Mouse (Mus musculus): ENCODE results near the gene Immp2l.

Immp2l gene

DNA sequence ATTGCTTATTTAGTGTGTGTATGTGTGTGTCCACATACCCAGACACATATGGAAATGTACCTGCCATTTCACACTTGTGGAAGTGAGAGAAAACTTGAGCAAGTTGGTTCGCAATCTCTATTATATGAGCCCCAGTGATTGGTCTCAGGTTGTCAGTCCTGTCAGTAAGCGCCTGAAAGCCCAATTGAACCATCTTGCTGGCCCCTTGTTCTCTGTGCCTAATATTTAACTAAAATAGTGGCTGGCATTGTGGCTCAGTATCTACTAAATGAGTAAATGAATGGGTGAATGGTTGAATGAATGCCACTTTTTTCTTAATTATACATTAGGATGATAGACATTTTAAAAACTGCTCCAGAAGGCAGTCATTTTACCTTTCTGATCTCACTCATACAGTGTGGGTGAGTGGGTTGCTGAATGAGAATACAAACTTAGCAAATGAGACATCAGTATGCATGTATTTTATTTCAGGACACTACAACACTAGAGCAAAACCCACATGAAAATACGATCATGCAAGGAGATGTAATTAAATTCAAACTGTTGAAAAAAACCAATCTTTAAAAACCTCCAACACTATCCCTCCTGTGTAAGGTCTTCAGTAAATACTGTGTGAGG, 444.6 kb downstream of the Immp2l start:
- DNase-seq, result no peak

DNA sequence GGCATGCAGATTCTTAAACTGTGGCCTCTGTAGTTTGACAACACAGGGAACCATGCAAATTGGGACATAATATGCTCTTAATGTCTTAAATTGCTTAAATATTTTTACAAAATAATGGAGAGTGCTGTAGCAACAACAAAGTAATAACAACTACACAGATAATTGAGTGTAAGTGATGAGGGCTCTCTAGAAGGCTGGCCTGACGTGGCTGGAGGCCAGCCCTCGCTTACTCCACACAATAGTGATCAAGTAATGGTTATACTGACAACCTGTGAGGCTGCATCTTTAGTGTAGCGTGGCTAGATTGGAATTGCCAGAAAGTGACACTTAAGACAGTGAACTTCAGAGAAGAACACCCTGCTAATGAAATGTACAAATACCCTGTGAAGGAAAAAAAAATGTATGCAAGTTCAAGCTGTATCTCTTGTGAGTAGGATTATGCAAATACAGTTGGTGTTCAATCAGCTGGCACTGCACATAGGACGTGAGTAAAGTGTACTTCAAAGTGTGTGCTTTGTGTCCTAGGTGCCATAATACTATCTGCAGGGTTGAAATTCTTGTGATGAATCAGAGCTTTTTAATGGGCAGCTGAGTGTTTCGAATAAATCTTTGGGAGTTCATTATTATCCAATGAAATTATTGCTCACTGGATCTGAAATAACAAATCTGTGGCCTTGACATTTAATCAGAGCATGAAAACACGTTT, 445.4 kb downstream of the Immp2l start:
- peak; percentile 15 for DNase-seq

DNA sequence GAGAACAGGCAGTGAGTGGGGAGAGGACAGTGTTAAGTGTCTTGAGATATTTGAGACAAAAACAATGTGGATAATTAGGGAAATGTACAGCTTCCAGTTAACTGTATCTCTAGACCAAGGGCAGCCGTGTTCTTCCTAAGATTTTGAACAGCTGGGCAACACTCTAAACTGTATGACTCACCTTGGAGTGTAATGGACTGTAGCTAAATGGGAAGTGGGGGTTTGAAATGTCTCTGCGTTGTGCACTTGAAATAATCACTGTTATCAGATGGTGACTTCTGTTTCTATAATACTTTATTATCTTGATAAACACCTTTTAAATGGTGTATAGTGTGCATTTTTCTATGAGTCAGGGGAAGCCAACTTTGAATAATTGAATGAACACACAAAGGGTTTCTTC, 457.6 kb downstream of the Immp2l start:
- DNase-seq, result no peak

DNA sequence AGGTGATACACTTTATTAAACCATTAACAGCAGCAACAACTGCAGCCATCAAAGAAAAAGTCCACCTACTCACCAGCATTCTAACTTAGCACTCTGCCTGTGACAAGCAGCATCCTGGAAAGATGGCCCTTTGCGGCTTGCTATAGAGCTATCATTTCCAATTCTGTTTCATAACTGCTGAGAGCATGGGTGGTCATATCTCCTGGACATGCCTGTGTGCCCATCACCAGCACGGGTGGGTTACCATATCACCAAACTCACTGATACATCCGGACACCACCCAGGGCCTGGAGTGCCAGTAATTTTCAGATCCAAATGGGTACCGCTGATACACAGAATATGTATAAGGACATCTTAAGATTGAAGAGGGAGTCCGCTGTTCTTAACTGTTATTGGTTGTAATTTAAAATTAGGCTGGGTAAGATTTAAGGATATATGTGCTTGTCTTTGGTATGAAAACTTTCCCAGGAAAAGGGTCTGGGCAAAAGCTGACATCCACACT, 459.3 kb downstream of the Immp2l start:
- peak; percentile 12 for DNase-seq

DNA sequence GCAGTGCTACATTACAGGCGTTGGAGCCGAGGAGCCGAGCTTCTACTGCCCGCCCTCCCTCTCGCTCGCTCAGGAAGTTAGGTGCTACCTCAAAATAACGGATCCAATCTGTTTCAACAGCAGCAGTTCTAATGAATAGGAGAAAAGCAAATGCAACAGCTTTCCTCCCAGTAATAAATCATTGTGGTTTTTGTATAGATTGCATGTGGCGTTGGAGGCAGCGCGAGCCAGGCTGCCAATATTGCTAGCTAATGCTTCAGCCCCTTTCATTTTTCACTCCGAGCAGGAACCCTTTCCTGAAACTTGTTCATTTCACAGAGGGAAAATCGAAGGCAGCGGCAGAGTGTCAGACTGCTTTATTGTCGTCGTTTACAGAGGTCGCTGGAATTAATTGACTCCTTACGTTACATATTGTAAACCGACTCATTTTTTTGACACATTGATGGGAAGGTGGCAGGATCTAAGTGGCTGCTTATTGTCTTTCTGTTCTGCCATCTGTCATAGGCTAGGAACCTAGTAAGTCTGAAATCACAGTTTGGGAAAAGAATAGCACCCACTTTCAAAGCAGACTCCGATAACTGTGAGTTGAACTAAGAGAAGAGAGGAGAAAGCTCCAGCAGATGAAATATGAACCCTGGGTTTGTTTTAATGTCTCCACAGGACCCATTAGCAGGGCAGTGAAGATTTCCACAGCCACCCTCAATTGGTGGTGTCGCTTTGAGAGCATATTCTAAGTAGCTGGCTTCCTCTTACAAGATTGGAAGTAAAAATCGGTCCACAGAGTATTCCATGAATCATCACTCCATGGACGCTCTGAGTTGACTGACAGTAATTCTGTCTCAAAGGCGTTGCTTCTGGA, 459.9 kb downstream of the Immp2l start:
- DNase-seq, result peak; percentile 49

DNA sequence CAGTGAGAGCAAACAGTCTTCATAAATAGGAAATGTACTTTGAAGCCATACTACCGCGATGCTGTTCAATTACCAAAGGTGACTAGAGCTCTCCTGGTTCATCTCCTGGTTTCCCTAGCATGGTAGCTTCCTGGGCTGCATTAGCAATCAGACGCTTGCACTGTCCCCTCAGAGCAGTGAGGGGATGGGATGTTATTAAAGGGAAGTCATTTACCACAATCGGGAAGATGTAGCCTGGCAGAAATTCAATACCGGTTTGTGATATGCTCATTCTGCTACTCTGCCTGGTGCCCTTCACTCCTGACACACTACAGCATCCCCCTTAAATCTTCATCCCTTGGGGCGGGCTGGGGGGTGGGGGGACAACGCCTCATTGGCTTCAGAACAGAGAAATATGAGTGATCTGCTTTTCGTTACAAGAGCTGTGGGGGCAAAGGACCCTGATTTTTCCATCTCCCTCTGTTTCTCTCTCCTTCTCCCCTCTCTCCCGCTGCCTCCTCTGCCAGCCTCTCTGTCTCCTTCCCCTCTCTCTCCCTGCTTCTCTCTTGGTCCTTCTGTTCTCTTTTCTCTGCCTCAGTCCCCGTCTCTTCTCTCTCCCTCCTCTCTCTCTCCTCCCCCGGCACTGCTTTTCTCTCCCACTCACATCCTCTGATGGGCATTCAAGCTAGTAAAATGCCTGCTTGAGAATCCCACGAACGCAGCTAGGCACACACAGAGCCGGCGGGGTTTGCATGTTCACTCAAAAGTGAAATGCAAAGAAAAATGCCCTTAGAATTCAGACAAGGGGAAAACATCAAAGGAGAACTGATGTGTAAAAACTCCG, 461.0 kb downstream of the Immp2l start:
- DNase-seq, result peak; percentile 73

DNA sequence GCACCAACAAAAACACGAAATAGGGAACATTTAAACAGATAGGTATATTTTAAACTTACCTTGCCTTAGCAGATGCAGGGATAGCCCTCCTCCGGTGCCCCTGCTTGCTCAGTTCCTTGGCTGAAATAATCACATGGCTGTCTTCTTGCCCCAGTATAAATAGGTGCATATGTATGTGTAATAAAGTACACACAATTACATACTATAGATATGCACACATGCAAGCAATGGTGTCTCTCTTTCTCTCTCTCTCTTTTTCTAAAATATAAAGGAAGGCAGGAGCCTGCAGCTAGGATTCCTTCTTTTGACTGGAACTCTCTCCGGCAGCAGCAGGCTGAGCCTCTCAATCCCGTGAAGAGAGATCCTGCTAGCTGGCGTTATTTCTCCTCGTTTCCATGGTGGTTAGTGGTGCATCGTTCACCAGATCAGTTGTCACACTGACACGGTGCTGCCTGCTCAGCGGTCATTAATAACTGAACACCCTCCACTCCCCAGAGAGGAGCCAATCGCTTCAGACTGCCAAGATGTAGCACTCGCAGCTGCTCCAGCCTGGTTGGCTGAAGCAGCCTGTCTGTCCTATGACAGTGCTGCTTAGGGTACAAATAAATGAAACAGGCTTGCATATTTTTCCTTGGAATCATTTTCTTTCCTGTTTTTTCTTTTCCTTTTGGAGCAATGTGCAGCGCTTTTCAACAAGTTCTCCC, 461.8 kb downstream of the Immp2l start:
- peak; percentile 87 for DNase-seq

DNA sequence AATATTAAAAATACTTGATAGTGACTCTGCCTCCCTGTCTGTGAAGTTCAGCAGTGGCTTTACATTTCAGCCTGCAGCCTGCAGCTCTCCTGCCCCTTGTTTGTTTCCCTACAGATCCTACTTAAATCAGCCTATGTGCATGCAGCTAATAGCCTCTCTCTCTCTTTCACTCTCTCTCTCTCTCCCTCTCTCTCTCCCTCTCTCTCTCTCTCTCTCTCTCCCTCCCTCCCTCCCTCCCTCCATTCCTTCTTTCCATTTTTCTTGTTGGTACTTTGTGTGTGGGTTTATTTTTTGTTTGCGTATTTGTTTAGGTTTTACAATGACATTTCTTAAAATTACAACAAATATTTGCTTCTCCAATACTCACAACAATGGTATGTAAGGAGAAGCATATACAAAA, 462.4 kb downstream of the Immp2l start, which contains the start of gene Lrrn3:
TSS of gene Lrrn3 (minus strand) at position 101 of the 400 bp plus-strand sequence.
- no peak for DNase-seq

DNA sequence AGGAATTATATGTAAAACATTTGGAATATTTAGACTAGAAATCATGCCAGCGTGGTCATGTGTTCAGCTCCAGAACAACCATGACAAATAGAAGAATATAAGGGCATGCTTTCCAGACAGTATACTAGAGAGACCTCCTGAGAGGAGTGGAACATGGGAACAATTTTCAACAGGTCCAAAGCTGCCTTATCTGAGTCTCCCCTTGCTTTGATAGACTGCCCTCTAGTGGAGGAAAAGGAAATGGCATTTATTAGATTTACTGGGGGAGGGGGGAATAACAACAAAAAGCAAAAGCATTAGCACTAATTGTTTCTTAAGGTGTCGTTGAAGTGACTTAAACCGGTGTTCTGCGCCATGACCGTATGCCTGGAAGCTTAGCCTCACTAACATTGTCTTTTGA, 463.1 kb downstream of the Immp2l start:
- peak; percentile 86 for DNase-seq

DNA sequence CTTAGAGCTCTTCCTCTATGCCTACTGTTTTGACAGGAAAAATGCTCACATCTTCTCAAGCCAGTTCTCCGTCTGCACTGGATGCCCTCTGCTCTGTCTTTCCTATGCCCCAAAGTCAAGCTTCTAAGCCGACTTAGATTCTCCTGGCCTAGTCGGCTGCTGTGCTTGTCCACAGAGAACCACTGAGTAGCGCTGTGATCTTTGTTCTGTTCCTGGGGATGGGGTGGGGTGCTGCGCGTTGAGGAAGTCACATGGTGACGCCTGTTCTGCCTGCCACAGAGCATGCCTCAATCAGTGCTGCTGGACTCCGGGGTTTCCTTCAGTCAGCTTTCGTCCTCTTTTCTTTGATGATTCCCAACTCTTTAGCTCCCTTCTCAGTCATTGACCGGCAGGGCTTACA, 470.7 kb downstream of the Immp2l start:
- DNase-seq, result peak; percentile 31

DNA sequence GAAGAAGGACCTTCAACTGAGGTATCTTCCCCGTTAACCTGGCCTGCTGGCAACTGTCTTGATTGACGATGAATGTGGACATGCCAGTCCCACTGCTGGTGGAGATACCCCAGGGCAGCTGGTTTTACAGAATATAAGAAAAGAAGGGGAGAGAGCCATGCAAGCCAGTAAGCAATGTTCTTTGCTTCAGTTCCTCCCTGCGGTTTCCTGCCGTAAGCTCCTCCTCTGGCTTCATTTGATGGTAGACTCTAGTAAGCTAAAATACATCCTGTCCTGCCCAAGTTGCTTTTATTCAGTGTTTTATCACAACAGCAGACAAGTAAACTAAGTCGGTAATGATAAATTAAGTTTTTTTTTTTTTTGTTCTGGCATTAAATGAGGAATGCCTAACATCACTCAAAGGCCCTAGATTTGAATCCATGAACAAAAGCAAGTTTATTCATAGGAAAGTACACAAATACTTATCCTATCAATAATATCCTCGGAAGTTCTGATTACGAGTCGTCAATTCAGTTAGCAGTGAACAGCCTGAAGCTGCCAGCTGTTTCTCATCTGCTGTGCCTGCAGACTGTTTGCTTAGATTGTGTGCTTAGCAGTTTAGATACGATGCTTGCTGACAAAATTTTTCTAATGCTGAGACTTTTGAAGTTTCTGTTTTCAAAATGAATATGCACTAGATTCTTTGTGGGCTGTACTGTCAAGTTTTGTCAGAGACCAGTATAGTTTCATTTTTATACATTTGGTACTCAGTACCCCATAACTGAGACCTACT, 476.3 kb downstream of the Immp2l start:
- no peak for DNase-seq

DNA sequence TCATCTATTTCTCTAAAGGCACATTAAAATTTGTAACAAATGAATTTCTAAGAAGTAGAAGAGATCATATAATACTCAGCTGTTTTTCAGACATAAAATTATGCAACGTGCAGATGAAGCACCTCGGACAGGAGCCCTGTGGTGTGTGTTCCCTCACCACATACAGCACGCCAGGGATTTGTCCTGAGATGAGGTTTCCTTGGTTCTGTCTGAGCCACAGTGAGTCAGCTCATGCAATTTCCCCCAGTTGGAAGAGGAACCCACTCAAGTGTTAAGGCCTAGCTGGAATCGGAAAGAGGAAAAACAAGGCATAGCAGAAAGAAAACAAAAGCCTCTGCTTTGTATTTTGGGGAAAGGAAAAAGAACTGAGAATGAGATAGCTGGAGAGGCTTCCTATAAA, 484.7 kb downstream of the Immp2l start:
- no peak for DNase-seq

DNA sequence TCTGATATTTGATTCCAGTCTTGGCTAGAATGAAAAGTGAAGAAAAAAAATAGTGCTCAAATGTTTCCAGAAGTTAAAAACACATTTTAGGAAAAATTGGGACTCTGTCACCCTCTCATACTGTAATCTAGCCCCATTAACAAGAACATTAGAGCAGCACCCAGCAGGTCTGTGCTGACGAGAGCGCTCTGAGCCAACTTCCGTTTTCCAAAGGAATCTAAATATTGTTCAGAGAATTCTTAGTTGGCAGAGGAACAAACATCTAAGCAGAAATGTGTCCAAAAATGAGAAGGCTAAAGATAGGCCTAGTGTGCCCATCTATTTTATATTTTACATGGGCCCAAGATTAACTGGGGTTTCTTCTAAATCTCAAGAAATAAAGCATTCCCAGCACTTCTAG, 486.7 kb downstream of the Immp2l start:
- no peak for DNase-seq

DNA sequence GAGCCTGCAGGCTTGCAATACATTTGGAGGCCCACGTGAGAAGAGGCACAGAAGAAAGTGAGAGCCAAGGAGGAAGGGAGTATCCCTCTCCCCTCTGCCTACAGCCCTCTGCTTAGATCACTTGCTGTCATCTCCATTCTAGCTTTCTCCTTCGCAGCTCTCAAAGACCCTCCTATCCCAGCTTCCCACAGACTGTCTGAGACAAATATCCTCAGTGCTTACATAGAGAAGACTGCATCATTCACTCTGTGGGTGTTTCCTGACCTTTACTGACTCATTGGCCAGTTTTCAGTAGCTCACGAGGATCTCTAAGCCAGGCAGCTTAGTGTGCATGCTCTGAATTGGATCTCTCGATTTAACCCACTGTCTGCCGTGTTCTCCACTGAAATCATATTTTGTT, 495.0 kb downstream of the Immp2l start:
- DNase-seq, result no peak

DNA sequence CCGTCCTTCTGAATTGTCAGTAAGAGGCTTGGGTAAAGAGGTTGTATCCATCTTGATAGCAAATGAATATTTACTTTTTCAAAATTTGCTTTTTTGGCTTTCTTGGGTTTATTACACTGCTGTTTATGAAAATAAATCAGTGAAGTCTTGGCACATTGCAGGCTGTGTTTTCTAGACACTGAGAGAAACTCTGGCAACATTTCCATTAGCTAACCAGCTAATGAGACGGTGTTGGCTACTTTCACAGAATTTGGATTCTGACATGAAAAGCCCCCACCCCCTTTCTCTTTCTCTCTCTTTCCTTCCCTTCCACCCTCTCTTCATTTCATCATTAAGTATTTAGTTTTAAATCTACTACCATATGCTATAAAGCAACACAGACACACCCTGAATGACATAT, 496.4 kb downstream of the Immp2l start:
- DNase-seq, result no peak

DNA sequence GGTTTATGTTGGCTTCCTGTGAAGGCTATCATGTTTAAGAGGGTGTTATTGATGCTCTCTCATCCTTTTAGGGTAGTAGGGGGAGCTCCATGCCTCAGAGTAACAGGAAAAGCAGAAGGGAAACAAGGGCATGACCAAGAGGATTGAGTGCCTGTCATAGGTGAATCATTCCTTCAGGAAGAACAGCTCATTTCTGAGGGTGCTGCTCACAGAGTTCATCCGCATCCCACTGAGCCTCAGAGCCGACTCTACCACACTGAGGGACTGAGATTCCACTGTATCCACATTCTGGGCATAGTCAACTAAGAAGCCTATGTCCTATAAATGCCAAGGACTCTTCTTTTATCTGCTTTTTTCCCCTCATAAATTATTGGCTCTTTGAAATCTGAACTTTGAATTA, 497.8 kb downstream of the Immp2l start:
- no peak for DNase-seq

DNA sequence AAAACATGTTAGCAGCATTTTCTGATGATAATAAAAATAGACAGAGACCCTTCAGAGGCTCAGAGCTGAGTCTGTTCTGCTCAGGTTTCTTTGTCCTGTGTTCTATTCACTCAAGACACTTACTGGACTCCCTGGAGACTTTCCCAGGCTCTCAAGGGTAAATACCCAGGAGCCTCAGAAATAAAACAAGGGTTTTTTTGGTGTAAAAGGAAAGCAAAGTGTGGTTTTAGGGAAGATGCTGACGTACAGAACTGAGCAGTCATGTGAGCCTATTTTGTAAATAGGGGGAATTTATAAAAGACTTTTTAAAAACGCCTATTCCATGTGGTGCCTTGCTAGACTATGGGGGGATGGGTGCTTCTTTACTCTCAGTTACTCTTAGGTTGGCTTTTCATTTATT, 502.8 kb downstream of the Immp2l start:
- no peak for DNase-seq

DNA sequence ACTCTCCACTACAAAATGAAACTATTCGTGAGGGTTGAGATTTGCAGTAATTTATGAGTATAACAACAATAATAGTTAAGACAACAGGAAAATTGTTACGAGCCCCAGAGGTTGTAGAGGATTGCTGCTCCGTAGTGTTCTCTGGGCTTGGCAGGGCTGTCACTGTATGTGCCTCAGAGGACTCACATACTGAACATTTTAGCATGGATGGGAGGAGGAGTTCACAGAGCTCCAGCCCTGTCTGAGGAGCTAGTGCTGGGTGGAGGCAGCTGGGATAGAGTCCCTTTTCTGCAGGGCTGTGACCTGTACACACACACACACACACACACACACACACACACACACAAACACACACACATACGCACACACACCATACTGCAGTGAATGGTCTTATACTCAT, 504.5 kb downstream of the Immp2l start:
- no peak for DNase-seq

DNA sequence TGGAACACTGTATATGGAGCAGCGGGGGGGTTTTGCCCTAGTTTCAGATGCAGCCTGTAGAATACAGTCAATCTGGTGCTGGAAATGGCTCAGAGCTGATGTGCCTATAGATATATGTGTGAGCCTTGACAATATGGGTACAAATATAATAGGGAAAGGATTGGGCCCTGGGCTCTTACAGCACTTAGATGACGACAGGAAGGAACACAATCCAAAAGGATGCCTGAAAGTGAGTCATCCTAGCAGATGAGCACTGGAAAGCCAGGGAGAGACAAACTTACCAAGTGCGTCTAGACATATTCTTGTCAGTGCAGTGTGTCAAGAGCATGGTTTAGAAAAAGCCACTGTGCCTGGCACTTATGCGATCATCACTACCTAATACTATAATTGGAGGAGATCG, 516.1 kb downstream of the Immp2l start:
- DNase-seq, result no peak

DNA sequence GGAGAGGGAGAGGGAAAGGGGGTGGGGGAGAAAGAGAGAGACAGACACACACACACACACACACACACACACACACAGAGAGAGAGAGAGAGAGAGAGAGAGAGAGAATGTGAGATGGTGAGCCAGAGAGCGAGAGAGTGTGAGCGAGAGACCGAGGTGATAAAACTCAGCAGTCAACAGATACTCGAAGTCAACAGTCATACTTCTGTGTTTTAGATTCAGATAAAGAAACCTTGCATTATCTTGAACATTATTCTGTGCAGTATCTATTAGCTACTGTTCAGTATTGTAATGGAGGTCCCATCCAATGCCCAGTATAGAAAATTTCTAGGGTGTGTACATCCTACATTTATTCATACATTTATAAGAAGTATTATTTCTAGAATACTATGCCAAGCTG, 527.7 kb downstream of the Immp2l start:
- DNase-seq, result no peak

DNA sequence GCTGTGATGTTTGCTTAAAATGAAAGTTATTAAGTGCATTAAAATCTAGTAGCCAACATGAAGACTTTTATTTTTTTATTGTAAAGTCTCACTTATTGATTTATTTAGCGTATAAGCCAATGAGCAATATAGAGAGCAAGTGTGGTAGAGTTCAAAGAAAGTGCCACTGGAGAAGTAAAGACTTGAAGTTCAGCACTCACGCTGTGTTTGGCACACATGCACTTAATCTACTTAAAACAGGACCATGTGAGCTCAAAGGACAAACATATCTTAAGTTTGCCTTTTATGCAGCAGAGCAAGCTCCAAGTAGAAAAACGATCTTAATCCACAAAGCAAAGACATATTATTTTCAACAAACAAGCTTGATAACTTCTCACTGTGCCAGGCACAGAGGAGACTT, 533.9 kb downstream of the Immp2l start:
- DNase-seq, result no peak

Data from retina, postnatal 1 day (tissue).